Mouse (Mus musculus) pancreas, adult 10 weeks (tissue): Measurements from ENCODE around the gene Susd6. TPM values are rescaled to one million over a fixed set of nuclear protein-coding genes. Genes with fewer than 3 reads are reported as not detected.

Experiments used
- polyA plus RNA-seq: library from polyadenylated mRNA; stranded (reverse); fragments of 350-450 nt; fragmentation: Illumina TruSeq; extraction: RNeasy Lipid Tissue Mini Kit (QIAGEN cat#74804); gene quantifications from one replicate; pipeline ENCODE4 v1.2.3, GENCODE M21; 2015; ENCODE audit warnings: low read depth, low replicate concordance; ENCODE audit not compliant: insufficient read depth

The Susd6 gene
- polyA plus RNA-seq, result 6.0 TPM

DNA sequence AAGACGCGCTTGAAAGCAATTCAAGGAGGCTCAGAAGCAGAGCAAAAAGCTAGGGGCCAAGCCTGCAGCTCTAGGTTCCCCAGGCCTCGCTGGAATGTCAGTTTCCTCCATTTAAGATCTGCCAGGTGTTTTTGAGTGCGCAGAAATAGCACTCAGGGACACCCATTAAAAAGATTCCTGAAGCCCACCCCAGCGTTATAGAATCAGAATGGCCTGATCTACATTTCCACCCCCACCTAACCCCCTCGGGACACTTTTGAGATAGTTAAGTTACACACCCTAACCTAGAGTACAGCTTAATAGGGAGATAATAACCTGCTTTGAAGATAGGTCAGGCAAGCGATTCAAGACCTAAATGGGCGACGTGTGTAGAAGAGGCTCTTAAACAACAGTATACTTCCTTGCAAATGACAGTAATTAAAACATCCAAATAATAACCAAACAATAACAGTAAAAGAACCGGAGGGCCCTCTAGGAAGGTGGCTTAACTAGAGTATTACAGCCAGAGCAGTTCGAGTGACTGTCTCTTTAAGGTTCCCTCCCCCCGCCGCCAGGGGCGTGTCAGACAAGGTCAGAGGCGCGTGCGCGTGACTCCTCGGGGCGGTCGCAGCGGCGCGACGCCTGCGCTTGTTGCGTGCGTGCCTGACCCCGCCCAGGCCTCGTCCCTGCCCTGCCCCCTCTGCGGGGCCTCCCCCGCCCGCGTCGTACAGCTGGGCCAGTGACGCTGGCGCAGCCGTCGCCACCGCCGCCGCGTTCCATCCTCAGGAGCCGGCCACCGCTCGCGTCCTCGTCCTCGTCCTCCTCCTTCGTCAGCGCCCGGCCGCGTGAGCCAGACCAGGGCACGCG, at the start of gene Susd6:
TSS of gene Susd6 (plus strand) at position 662 of the 846 bp plus-strand sequence.

DNA sequence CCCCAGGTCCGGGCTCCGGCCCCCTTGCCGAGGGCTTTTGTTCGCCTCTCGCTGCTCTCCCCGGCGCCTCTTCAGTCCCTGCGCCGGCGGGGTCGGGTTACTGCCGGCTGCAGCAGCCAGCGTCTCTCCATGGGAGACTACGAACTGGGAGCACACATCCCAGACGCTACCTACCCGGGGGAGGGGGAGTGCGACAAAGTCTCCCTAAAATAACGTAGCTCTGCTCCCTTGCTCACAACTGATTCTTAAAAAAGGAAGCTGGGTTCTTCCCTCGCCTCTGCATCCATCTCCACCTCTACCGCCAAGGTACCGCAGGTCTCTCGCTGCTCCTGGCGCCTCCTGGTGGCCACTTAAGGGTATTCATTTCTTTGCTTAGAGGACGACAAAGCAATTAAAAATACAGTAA, 29.9 kb upstream of the Susd6 start, which contains the start of gene Ccdc177:
TSS of gene Ccdc177 (minus strand) at position 292 of the 406 bp plus-strand sequence.

Other genes starting within 250 kb of the Susd6 start
- 9.6 TPM for gene Slc39a9, start 146.6 kb upstream of the Susd6 start, polyA plus RNA-seq
- gene Erh, start 146.2 kb upstream of the Susd6 start, polyA plus RNA-seq, result 10.8 TPM
- not detected for gene Plekhd1, start 97.9 kb upstream of the Susd6 start, polyA plus RNA-seq
- gene Ccdc177, start 29.8 kb upstream of the Susd6 start, polyA plus RNA-seq, result not detected
- 193 TPM for gene Srsf5, start 155.0 kb downstream of the Susd6 start, polyA plus RNA-seq
- gene Slc10a1, start 178.2 kb downstream of the Susd6 start, polyA plus RNA-seq, result not detected
- gene Smoc1, start 236.3 kb downstream of the Susd6 start, polyA plus RNA-seq, result 6.5 TPM